Mouse (Mus musculus): Measurements from ENCODE around the gene Pax8. TPM values are rescaled to one million over a fixed set of nuclear protein-coding genes. Genes with fewer than 3 reads are reported as not detected.

The Pax8 gene
- polyA plus RNA-seq, 1 experiment from 2014 or later: 0.12 TPM

- Histone ChIP-seq H3K9ac (no peak overlapping the region), H3K9me3 (replicated peaks) (no peaks in the 10 kb centered on the region), H3K4me1 (replicated peaks) (peaks cover 69% of the 10 kb centered on the region), H3K27ac (peak overlapping the region; percentile 22), H3K27me3 (no peaks in the 10 kb centered on the region), H3K4me2 (no peak overlapping the region), H3K36me3 (no peaks in the 10 kb centered on the region), H3K4me3 (replicated peaks) (no peak overlapping the region)
- ATAC-seq (ENCODE audit: low read depth): no peak
- 35% methylated on average over 3 of the region's 3 CpGs for WGBS (ENCODE audit: insufficient replicate concordance)
- DNase-seq: no peak
Measured at GRCm38 (mm10) chr2:24383636-24384035, 91.8 kb downstream of the Pax8 start.

- Histone ChIP-seq H3K4me3 (replicated peaks) (no peak overlapping the region), H3K9ac (no peak overlapping the region), H3K4me2 (no peak overlapping the region), H3K36me3 (no peaks in the 10 kb centered on the region), H3K9me3 (replicated peaks) (no peaks in the 10 kb centered on the region), H3K4me1 (replicated peaks) (peaks cover 68% of the 10 kb centered on the region), H3K27me3 (no peaks in the 10 kb centered on the region), H3K27ac (no peak overlapping the region; the same call in 1 of the 2 replicates)
- WGBS (ENCODE audit: insufficient replicate concordance): 43% methylated on average over 9 of the region's 9 CpGs
- ATAC-seq (ENCODE audit: low read depth) (no peak), DNase-seq (no peak)
Measured at GRCm38 (mm10) chr2:24382456-24383230, 92.8 kb downstream of the Pax8 start.

GRCm38 (mm10) chr2:24378747-24379450 lies 96.5 kb downstream of the Pax8 start:
- peak; percentile 91 for ATAC-seq (ENCODE audit: low read depth)
- Histone ChIP-seq H3K9me3 (replicated peaks) (no peaks in the 10 kb centered on the region), H3K9ac (no peak overlapping the region; the same call in 1 of the 2 replicates), H3K36me3 (no peaks in the 10 kb centered on the region), H3K4me2 (0 out of 2 replicates have a peak overlapping the region, but pooled peaks have one; percentile 14), H3K4me3 (replicated peaks) (no peak overlapping the region), H3K4me1 (replicated peaks) (peaks cover 30% of the 10 kb centered on the region), H3K27ac (no peak overlapping the region), H3K27me3 (no peaks in the 10 kb centered on the region)
- 45% methylated on average over 5 of the region's 5 CpGs for WGBS (ENCODE audit: insufficient replicate concordance)
- DNase-seq: peak; percentile 34

Other genes starting within 250 kb of the Pax8 start
- not detected in 2 replicates for gene Il1f5, start 198.6 kb downstream of the Pax8 start, polyA plus RNA-seq (2015; fragmentation: Nextera tagmentation; extraction: Ambion mirVana)
- not detected in 2 replicates for gene Il1f10, start 184.4 kb downstream of the Pax8 start, polyA plus RNA-seq (2015; fragmentation: Nextera tagmentation; extraction: Ambion mirVana)
- gene Il1rn, start 138.7 kb downstream of the Pax8 start, polyA plus RNA-seq (2015; fragmentation: Nextera tagmentation; extraction: Ambion mirVana): 2.2 and 3.3 TPM in 2 replicates
- 9.1 and 10.0 TPM in 2 replicates for gene Psd4, start 108.0 kb downstream of the Pax8 start, polyA plus RNA-seq (2015; fragmentation: Nextera tagmentation; extraction: Ambion mirVana)

Data from liver, embryonic 13.5 days (tissue).